Mouse (Mus musculus): ENCODE data around the gene Dpm2.

Gene Dpm2

DNA sequence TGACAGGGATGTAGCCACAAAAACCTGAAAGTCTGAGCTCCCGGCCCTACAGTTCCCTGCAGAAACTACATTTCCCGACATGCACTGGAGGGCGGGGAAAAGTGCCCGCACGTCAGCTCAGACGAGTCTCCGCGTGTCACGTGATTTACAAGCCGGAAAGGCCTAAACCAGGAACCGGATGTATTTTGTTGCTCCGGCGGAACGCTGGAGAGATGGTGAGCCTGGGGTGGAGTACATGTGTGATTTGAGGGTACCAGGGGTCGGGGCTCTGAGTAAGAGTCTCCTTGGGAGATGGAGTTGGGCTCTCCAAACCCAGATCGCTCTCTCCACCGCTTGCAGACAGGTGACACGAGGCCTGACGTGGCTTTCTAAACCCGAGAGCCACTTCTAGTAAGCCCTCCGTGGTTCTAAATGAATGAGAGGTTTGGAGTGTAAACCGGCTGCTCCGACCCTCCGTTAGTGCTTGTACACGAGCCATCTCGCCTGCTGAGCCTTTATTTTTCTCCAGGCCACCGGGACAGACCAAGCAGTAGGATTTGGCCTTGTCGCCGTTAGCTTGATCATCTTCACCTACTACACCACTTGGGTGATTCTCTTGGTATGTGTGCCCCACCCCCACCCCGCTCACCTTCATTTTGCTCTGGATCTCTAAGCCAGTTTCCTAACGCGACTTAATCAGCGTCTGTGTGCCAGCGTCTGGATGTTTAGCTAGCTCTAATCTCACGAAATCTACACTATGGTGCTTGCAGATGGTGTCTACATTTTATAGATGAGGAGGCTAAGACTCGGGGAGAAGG, at the start of gene Dpm2:
Gene Dpm2 (plus strand): TSS at position 161 of the 797 bp plus-strand sequence.
- DNase-seq = peak; percentile 91

DNA sequence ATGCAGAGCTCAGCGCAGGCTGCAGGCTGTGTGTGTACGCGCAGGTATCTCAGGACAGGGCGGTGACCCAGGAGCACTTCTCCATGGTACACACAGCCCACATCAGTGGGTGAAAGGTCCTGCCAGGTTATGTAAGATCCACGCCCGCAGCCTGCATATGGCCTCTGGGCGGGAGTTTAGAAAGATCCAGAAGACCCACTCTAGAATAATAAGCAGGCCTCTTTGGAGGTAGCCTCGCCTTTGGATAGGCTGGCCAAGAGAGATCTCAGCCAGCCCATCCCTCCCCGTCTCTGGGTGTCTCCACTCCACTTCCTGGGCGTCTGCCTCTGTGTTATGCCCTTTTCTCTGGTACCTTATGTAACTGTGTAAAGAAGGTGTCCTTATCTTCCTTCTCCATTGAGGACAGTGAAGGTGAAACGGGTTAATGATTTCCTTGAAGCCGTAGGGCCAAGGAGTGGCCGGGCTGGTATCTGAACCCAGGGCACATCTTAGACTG, 46.1 kb upstream of the Dpm2 start:
- peak; percentile 85 to 95 for DNase-seq

DNA sequence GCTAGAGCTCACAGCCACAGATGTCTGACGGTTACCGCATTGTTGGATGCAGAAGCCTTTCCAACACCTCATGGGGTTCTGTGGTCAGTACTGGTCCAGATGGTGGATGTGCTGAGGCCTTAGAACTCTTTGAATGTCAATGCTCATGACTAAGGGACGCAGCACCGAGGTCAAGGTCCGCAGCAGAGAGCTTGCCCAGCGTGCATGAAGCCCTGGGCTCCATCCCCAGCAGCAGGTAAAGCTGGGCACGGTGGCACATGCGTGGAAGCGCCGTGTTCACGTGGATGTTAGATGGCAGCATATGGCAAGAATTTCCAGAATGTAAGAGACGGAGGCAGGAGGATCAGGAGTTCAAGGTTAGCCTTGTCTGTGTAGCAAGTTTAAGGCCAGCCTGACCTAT, 44.8 kb upstream of the Dpm2 start:
- DNase-seq = peak in 1 of 2 experiments; percentile 70

DNA sequence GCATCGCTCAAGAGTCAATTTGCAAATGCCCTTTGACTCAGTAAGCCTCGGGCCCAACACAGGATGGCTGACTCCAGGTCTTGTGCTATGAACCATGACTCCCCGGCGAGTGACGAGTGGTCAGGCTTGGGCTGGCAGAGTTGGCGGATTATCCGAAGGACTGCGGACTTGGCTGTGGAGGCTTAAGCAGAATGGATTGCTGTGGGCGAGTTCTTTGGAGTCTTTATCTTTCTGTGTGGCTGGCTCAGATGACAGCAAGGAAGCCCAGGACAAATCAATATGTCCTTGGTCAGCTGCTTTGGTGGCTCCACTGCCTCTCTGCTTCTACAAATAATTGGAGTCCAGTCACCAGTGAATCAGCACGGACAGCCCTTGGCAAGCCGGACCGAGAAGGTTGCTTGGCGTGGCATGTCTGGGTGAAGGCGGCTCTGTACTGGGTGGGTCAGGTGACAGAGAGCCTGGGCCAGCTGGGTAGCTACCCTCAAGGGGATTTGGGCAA, 43.1 kb upstream of the Dpm2 start:
- DNase-seq = peak; percentile 88 to 91

DNA sequence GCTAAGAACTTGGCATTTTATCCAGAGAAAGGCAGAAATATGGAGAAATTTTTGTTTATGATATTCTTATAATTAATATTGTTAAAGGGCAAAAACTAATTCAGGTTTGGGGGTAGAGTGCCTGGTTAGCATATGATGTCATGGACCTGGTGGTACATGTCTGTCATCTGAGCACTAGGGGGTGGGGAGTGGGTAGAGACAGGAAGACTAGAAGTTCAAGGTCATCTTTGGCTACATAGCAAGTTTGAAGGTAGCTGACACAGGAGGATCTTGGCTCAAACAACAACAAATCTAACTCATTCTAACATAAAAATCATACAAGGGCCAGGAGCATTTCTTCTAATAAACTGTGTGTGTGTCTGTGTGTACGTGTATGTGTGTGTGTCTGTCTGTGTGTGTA, 42.3 kb upstream of the Dpm2 start:
- no peak for DNase-seq

DNA sequence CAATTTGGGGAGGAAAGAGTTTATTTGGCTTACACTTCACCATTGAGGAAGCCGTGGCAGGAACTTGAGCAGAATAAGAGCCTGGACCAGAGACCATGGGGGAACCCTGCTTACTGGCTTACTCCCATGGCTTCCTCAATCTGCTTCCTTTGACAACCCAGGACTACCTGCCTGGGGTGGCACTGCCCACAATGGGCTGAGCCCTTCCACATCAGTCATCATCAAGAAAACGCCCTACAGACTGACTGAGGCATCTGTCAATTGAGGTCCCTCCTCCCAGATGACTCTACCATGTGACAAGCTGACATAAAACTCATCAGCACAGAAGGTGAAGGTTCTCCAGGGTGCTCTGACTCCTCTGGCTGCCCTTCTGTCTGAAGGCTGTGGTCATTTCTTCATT, 40.2 kb upstream of the Dpm2 start:
- DNase-seq = peak in 1 of 2 experiments; percentile 27

DNA sequence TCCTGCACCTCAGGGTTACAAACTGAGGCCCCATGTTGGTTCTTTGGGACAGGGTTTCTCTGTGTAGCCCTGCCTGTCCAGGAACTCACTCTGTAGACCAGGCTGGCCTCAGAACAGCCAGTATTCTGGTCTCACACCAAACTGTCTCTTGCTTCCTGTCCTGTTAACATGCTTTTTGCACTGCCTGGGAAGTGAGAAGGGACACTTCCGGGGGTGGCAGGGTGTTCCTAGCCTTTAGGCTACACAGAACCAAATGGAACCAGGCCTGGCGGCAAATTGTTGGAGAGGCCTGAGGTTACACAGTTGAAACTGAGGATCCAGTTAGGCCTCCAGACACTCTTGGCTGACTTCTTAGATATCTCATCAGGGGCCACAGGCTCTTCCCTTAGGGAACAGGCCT, 37.5 kb upstream of the Dpm2 start:
- DNase-seq = no peak

DNA sequence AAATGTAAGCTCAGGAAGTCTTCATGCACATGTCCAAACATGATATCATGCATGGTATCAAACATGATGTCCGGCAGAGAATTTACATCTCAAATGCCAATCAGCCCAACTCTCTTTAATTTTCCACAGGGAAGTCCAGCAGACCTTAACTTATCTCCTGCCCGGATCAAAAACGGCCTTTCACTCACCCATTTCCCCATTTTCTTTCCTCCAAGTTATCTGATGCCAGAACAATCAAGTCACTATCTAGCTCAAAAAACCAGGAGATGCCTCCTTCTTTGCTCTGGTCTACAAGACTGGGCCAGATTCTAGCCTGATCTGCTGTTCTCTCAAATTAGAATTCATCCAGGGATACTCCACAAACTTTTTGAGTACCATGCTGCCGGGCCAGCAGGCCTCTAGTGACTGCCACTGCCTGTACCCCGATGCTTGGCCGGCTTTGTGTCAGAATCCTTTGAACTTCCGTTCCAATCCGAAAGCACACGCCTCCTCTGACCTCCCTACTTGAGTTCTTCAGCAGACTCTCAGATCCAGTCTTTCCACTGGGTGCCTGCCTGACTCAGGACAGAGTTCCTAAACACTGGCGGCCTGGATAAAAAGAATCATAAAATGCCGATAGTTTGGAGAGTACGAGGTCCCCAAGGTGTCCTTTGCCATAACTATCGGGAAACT, 36.5 kb upstream of the Dpm2 start:
- peak in 1 of 2 experiments; percentile 68 for DNase-seq

DNA sequence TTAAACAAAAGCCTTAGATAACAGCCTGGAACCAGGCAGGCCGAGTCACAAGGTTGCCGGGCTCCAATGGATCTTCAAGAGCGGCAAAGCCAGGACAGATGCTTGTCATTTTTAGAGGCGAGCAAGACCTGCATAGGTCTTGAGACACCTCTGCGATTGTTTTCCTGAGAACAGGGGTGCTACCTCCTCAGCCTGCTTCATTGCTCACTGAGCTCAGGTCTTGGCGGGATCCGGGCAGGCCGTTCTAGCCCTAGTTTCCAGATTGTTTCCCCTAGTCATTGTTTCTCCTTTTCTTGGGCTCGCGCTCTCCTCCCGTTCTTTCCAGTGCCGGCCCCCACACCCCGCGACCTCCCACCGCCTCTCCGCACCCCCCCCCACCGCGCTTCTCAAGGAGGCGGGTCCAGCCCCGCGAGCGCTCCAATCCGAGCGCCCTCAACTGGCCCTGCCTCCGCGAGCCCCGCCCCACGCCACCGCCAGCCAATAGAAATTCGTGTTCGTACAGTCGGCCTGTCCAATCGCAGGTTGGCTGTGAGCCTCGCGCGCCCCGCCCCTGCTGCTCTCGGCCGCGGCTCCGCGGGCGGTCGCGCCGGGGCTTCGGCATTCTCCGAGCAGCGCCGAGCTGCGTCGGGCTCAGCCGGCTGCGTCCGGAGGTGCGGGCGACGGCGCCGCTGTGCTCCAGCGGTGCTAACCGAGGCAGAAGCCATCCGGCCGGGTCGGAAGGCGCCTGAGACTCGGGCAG, 35.8 kb upstream of the Dpm2 start, which contains the start of gene Fam102a:
Gene Fam102a (plus strand): TSS at position 600 of the 739 bp plus-strand sequence.
- peak; percentile 98 to 99 for DNase-seq

DNA sequence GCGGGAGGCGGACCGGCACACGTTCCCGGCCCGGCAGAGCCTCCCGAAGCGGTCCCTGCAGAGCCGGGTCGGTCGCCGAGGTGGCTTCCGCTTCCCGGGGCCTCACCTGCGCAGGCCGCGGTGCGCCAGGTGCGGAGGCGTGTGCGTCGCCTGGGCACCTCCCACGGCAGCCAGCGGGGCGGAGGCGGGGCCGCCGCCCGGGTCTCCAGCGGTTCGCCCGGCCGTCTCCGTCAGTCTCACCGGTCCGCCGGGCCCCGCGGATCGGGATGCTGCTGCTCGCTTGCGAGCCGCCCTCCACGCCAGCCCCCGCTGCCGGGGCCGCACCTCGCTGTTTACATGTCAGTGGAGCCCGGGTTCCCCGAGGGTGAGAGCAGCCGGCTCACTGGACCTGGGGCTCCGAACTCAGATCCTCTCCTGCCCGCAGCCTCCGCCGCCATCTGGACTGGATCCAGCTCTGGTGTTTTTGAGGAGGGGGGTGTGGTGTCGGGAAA, 35.1 kb upstream of the Dpm2 start:
- peak; percentile 72 to 79 for DNase-seq

DNA sequence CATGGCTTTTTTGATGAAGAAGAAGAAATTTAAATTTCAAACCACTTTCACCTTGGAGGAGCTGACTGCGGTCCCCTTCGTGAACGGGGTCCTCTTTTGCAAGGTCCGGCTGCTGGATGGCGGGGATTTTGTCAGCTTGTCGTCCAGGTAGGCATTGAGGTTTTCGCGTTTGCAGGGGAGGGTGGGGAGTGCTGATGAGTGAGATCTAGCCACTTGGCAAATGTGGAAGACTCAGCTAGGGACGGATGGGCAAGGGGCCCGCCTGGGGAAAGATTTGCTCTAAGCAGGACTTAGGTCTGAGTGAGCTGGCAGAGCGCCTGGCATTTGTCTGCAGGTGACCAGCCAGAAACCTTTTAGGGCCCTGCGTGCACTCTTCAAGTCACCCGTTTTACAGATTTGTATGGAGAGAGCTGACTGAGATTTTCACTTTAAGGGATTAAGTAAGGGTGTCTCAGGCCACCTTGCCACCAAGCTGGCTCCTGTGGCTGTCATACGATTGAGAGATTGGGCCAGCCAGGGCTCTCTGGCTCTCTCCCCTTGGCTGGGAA, 34.5 kb upstream of the Dpm2 start:
- DNase-seq = peak; percentile 69 to 74

DNA sequence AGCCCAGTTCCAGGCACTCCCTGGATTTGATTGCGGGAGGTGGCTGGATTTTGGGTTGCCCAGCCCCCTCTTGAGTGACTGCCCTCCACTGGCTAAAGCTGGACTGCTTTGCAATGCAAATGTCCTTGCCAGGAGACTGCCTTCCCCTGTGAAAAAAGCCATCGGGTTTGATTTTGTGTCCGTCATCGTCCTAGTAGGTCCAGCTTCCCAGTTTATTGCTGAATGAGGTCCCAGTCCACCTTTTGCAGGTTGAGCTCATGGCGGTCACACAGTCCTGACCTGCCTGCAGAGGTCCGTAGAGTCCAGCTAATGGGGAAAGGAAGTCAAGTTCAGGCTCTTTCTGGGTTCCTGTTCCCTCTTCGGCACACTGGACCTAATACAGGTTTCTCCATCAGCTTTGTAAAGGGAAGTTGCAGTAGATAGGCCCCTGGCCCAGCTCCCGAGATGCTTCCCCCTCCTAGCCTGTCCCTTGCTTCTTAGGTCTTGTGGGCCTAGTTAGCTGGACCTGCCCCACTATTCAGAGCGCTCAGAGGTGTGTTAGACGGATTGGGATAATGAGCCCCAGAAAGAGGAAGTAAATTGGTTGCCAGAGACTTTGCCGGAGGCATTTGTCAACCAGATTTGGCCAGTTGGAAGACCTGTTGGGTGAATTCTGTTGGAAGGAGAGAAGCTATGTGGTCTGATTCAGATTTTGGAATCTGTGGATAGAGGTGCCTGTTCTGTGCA, 33.9 kb upstream of the Dpm2 start:
- DNase-seq = peak; percentile 71 to 73

DNA sequence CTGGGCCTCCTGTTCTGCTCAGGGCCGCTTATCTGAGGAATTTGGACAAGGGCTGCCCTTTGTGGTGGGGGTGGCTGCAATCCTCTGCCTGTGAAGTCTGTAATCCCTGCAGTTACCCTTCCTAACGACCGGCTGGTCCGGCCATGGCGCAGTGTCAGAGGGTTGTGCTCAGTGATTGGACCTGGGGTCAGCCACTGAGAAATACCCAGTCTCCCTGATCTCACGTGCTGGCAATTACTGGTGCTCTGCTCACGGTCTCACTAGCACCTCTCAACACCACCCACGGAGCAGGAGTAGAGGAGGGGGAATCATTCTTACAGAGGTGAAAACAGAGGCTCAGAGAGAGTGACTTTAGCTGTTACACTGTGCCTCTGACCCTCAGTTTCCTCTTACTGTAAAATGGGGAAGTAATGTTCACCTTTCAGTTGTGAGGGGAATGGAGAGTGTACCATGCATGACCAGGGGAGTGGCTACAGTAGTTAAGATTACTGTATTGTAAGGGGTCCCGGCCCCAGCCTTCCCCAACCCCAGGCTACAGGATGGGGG, 33.2 kb upstream of the Dpm2 start:
- DNase-seq = peak in 1 of 2 experiments; percentile 64

DNA sequence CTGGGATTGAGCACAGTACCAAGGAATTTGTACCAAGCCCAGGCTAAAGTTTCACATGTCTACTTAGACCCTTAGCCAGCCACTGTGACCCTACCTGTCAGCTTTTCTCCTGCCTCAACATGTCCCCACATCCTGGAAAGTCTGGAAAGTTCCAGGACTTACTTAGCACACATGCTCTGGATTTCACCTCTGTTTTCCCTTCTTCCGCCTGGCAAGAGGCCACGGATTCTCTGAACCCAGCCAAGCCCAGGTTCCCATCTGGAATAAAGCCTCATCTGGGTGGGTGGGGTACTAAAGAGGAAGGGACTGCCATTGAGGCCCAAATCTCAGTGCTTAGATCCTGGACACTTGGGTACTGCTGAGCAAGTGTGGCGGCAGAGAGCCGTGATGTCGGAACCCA, 32.7 kb upstream of the Dpm2 start:
- DNase-seq = peak in 1 of 2 experiments; percentile 50

DNA sequence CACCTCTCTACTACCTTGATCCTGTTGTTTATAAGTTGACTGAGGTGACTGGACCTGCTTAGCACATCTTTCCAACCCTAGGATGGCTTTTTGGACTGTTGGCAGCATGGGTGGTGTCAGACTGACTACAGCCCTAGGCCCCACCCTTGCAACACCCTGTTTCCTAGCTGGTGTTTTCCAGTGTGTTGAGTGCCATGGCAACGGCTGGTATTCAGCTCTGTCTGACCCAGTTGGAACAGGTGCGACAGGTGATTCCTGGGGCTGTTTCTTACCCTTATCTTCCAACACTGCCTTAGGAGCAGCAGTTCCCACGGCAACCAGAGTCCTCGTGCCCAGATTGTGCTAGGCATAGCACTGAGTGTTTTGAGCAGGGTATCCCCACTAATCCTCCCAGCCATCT, 32.2 kb upstream of the Dpm2 start:
- peak in 1 of 2 experiments; percentile 25 for DNase-seq

DNA sequence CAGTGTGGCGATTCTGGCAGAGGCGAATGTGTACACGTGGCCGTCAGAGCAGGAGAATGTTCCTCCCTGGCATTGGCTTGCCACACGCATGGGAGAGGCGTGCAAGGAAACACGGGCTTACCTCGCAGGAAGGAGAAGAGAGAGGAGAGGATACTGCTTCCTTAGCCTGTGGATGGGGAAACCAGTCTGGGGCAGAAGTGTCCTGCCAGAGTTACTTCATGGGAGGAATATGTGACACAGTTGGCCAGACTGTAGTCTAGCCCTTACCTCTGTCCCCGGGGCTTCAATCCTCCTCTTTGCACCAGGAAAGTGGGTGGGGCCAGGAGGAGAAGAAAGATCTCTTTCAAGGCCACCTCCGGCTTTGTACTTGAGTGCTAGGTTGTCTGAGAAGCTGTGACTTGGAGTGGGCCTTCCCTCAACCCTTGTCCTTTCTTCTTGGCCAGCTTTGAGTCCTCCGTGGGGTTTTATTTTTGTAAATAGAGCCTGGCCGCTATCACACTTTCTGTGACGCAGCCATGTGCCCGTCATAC, 31.1 kb upstream of the Dpm2 start:
- no peak for DNase-seq

DNA sequence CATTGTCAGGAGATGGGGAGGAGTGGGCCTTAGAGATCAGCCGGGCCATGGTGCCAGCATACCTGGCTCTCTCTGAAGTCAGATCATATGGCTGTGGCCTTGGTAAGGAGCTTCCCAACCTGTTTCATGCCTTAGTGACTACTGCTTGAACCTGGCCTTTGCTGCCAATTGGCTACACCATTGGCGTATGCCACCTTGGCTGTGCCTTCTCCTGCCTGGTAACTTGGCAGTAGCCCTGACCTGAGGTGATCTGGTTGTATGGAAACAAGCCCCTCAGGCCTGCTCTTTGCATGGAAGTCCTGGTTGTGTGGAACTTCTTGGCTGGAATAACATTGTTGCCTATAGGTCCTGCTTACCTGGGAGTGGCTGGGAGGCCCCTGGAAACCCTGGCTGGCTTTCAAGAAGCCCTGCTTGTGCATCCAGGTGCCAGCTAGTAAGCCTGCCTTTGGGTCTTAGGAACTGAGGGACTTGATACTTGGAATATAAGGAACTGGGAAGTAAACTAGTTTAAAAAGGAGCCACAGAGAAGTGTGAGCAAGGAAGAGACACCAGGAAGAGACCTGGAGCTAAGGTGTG, 29.2 kb upstream of the Dpm2 start:
- no peak for DNase-seq

DNA sequence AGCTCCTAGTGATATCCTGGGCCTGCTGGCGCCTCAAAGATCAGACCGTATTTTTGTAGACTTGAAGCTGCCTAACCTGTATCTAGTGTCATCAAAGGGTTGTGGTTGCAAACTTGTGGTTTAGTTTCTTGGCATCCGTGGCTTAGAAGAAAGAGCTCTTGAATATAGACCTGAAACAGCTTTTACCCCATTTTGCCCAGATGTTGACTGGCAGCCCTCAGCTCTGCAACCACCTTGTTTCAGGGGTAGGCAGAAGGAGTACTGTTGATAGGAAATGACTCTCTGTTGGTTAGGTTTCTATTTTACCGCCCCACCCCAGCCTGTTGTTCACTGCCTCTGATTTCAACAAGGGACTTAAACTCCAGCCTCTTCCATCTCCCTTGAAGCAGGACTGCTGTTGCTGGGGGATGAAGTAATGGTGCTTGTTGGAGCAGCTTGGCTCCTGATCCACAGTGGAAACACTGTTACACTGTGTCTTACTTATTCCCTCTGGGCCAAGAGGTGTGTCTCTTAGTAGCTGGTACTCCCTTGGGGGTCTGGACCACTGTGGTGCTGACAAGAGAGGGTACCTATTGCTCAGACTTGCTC, 28.6 kb upstream of the Dpm2 start:
- DNase-seq = no peak

DNA sequence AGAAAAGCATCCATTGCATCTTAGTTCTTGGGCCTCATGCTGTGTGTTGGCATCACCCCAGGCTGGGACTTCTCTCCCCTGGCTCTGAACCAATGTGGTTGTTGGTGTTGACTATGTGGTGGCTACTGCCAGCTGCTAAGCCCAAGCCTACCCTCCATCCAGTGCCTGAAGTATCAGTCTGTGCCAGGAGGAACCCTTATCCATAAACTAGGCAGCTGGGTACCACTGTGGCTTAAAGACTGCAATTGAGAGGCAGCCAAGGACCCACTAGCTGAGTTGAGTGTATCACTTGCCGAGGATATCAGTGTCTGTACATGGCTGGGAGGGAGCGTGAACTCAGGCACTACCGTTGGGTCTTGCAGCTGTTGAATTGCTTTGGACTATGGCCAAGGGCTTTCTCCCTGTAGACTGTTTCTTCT, 27.6 kb upstream of the Dpm2 start:
- no peak for DNase-seq

DNA sequence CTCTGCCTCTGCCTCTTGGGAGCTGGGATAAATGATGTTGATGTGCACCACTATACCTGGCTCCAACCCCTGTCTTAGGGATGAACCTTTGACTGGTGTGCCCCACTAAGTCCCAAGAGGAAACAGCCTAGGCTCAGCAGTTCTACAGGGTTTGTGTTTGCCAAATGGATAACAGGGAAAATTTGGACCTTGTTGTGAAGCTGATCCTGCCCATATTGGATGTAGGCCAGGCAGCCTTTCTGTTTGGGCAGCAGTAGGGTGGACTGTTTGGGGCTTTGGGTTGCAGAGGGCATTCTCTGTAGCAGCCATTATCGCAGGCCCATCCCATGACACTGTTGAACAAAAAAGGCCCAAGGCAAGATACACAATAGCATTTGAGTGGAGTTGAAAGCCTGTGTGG, 23.7 kb upstream of the Dpm2 start:
- DNase-seq = no peak

DNA sequence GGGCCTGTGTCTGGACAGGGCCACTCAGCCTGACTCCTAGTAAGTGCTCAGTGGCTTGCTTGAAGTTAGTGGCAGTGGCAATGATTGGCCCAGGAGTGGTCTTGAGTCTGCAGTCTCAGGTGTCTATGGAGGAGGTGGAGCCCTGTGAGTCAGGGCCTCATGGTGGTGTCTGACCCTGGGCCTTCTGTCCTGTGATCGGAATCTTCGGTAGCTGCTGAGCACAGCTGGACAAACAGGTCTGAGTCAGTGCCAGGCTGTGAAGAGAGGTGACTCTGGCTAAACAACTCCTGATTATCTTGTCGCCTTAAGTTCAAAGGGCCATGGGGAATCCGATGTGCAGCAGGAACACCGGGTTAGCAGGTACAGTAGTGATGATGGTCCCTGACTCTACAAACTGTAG, 23.3 kb upstream of the Dpm2 start:
- DNase-seq = no peak
